Mouse (Mus musculus) hindbrain, postnatal 0 days (tissue): ENCODE data around the gene Dpm1. TPM values are rescaled to one million over a fixed set of nuclear protein-coding genes. Genes with fewer than 3 reads are reported as not detected.

Experiments
- ATAC-seq: fragments of 200-750 bp; cut with Nextera tagmentation; 2 replicates; pipeline ENCODE4 v1.8.0; 2017; ENCODE audit warnings: mild to moderate bottlenecking, moderate TSS enrichment, moderate library complexity
- DNase-seq: peaks from one replicate; pipeline ENCODE4 v3.0.0-alpha.2; 2015; ENCODE audit warnings: low spot score
- H3K27ac ChIP-seq: fragments of 300-500 bp; sonication (generic); 2 replicates; pipeline ENCODE4 v1.5.1; 2014; ENCODE audit warnings: mild to moderate bottlenecking
- H3K27me3 ChIP-seq: fragments of 300-500 bp; sonication (generic); 2 replicates; pipeline ENCODE4 v1.6.1; 2014; ENCODE audit warnings: low read length, mixed read lengths; ENCODE audit not compliant: insufficient read depth
- H3K36me3 ChIP-seq: fragments of 300-500 bp; sonication (generic); 2 replicates; pipeline ENCODE4 v1.6.1; 2014; ENCODE audit warnings: low read length, mixed read lengths; ENCODE audit not compliant: insufficient read depth
- H3K4me1 ChIP-seq: fragments of 300-500 bp; sonication (generic); 2 replicates; pipeline ENCODE4 v1.6.1; 2014; ENCODE audit warnings: antibody characterized with exemption, low read length, mixed read lengths; ENCODE audit not compliant: insufficient read depth
- H3K4me2 ChIP-seq: fragments of 300-500 bp; sonication (generic); 2 replicates; pipeline ENCODE4 v1.6.1; 2014; ENCODE audit warnings: low read depth, mild to moderate bottlenecking, low read length, moderate library complexity, mixed read lengths
- H3K4me3 ChIP-seq: fragments of 300-500 bp; sonication (generic); 2 replicates; pipeline ENCODE4 v1.5.1; 2014; ENCODE audit warnings: low read length
- H3K9ac ChIP-seq: fragments of 300-500 bp; sonication (generic); replicated peaks from 2 replicates; pipeline ENCODE4 v1.6.1; 2014; ENCODE audit warnings: mild to moderate bottlenecking, low read length, moderate library complexity, mixed read lengths
- H3K9me3 ChIP-seq: fragments of 300-500 bp; sonication (generic); 2 replicates; pipeline ENCODE4 v1.6.1; 2016; ENCODE audit warnings: low read length, mixed read lengths
- CTCF ChIP-seq: IDR thresholded peaks from 2 replicates; pipeline ENCODE4 v1.5.1; 2016; ENCODE audit warnings: antibody characterized with exemption, control low read depth, low read depth
- WGBS: fragments of 180-500 bp; shearing (Covaris S2); extraction: QIAGEN DNeasy Blood & Tissue Kit; methylation state at CpG from one replicate; pipeline ENCODE4 v1.1.7; 2014; 5-methylcytosine and 5-hydroxymethylcytosine counted together
- polyA plus RNA-seq: library from polyadenylated mRNA; unstranded; fragments of >200 nt; fragmentation: Nextera tagmentation; extraction: Ambion mirVana; gene quantifications from 2 replicates; pipeline ENCODE4 v1.2.1, GENCODE M21; 2015
- total RNA-seq: library from RNA; depleted of rRNA; stranded (reverse); fragments of >200 nt; gene quantifications from 2 replicates; pipeline ENCODE4 v1.2.3, GENCODE M21; 2014; rRNA removed

Gene Dpm1
- total RNA-seq (82.9 and 200 TPM in 2 replicates), polyA plus RNA-seq (99.2 and 104 TPM in 2 replicates)

- under 1% methylated on average over 70 of the region's 73 CpGs for WGBS
- Histone ChIP-seq H3K27ac (peak within 1 kb of the TSS; percentile 98), H3K9ac (peak within 1 kb of the TSS; percentile 98), H3K4me2 (peak within 1 kb of the TSS; percentile 95), H3K9me3 (no peaks in the 10 kb centered on the region), H3K36me3 (peaks cover 12% of the 10 kb centered on the region; the same call in 1 of the 2 replicates), H3K4me3 (peak within 1 kb of the TSS; percentile 100), H3K4me1 (peaks cover 23% of the 10 kb centered on the region), H3K27me3 (no peaks in the 10 kb centered on the region)
- no peak for TF ChIP-seq CTCF
- ATAC-seq = peak; percentile 92
- DNase-seq = peak; percentile 93
Measured at GRCm38 (mm10) chr2:168230026-168230728, at the start of gene Dpm1, which contains the start of the genes Gm20716 and Mocs3. TSS of gene Dpm1 (minus strand) at chr2:168230591. TSS of gene Gm20716 (minus strand) at chr2:168230364. TSS of gene Mocs3 (plus strand) at chr2:168230622.

DNA sequence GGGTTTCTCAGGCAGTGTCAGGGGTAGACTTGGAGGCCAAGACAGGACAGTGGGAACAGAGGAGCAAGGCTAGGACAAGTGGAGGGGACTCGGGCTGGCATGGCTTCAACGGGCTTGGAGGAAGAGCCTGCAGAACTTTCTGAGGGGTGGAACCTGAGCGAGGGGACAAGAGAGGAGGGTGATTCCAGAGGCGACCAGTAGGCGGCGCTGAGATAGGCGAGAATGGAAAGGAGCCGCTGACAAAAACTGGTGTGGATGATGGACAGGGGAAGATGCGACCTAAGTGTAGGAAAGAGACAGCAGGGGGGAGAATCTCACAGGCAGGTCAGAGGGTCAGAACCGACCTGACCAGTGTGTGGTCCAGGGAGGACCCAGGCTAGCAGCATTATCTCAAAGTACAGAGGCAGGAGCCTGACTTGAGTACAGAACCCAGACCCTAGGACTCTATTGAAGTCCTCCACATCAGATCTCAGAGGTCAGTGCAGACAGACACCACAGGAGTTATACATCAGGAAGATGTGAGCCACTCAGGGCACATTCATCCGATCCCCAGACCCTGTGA is 44.1 kb upstream of the Dpm1 start:
- H3K4me3 ChIP-seq = no peak overlapping the region
- TF ChIP-seq CTCF = peak; percentile 91
- H3K36me3 ChIP-seq = no peaks in the 10 kb centered on the region
- ATAC-seq = no peak
- H3K4me1 ChIP-seq = no peaks in the 10 kb centered on the region
- H3K27me3 ChIP-seq = peaks cover 3% of the 10 kb centered on the region; the same call in 1 of the 2 replicates
- peak; percentile 73 for DNase-seq
- H3K9ac ChIP-seq = no peak overlapping the region
- no peak overlapping the region for H3K4me2 ChIP-seq
- H3K9me3 ChIP-seq = no peaks in the 10 kb centered on the region
- WGBS = 10% methylated on average over 11 of the region's 11 CpGs
- no peak overlapping the region for H3K27ac ChIP-seq

GRCm38 (mm10) chr2:168273387-168273786 is 43.0 kb upstream of the Dpm1 start:
- H3K4me2 ChIP-seq = no peak overlapping the region
- no peak overlapping the region for H3K27ac ChIP-seq
- ATAC-seq (no peak), DNase-seq (no peak)
- no peaks in the 10 kb centered on the region for H3K9me3 ChIP-seq
- H3K4me1 ChIP-seq = no peaks in the 10 kb centered on the region
- no peak overlapping the region for H3K4me3 ChIP-seq
- TF ChIP-seq CTCF = no peak
- H3K27me3 ChIP-seq = peaks cover 3% of the 10 kb centered on the region; the same call in 1 of the 2 replicates
- H3K36me3 ChIP-seq = no peaks in the 10 kb centered on the region
- WGBS = 56% methylated on average over 9 of the region's 9 CpGs
- no peak overlapping the region for H3K9ac ChIP-seq

DNA sequence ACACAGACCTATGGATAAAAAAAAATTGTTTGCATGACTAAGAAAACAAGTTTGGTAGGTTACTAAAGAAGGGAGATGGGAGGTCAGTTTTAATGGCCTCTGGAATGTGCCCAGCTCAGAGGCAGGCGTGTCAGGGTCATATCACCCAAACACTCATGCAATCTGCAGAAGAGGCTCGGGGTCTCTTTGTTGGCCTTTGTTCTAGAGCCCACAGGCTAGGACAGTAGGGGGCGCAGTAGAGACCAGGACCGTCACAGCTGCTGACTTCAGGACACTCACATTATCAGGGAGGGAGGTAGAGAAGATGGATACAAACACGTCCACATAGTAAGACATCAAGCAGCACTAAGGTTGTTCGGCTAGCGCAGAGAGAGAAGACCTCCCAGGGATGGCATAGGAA is 37.6 kb upstream of the Dpm1 start:
- peak; percentile 61 for TF ChIP-seq CTCF
- no peak for ATAC-seq
- no peak overlapping the region for H3K4me2 ChIP-seq
- H3K27me3 ChIP-seq = no peaks in the 10 kb centered on the region
- H3K36me3 ChIP-seq = no peaks in the 10 kb centered on the region
- no peak overlapping the region for H3K27ac ChIP-seq
- no peaks in the 10 kb centered on the region for H3K9me3 ChIP-seq
- H3K4me1 ChIP-seq = no peaks in the 10 kb centered on the region
- 50% methylated on average over 7 of the region's 7 CpGs for WGBS
- H3K9ac ChIP-seq = no peak overlapping the region
- DNase-seq = no peak
- H3K4me3 ChIP-seq = no peak overlapping the region

DNA sequence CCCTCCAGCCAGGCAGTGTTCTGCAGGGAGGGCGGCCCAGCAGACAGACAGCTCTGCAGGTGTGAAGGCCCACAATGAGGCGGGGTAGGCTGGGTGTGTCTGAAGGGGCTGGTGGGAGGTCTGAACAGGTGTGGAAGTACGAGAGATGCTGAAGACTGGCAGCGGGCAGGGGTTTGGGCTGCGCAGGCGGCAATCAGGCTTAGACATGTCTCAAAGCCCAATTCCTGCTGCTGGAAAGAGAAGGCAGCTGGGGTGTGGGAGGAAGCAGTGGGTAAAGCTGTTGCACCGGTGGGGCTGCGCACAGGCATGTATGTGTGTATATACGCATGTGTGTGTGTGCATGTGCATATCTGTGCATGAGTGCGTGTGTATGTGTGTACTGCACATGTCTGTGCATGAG is 30.5 kb upstream of the Dpm1 start:
- Histone ChIP-seq H3K4me3 (no peak overlapping the region), H3K27ac (no peak overlapping the region), H3K27me3 (no peaks in the 10 kb centered on the region), H3K4me1 (no peaks in the 10 kb centered on the region), H3K36me3 (no peaks in the 10 kb centered on the region), H3K4me2 (no peak overlapping the region), H3K9ac (no peak overlapping the region), H3K9me3 (no peaks in the 10 kb centered on the region)
- DNase-seq (no peak), ATAC-seq (no peak)
- WGBS = 93% methylated on average over 10 of the region's 10 CpGs
- TF ChIP-seq CTCF = no peak

- TF ChIP-seq CTCF = no peak
- 93% methylated on average over 3 of the region's 3 CpGs for WGBS
- H3K27ac ChIP-seq = no peak overlapping the region
- H3K9me3 ChIP-seq = no peaks in the 10 kb centered on the region
- ATAC-seq = no peak
- H3K4me1 ChIP-seq = no peaks in the 10 kb centered on the region
- H3K36me3 ChIP-seq = no peaks in the 10 kb centered on the region
- no peak for DNase-seq
- H3K27me3 ChIP-seq = no peaks in the 10 kb centered on the region
- H3K4me3 ChIP-seq = no peak overlapping the region
- H3K9ac ChIP-seq = no peak overlapping the region
- H3K4me2 ChIP-seq = no peak overlapping the region
Measured at GRCm38 (mm10) chr2:168260124-168260523, 29.7 kb upstream of the Dpm1 start.

DNA sequence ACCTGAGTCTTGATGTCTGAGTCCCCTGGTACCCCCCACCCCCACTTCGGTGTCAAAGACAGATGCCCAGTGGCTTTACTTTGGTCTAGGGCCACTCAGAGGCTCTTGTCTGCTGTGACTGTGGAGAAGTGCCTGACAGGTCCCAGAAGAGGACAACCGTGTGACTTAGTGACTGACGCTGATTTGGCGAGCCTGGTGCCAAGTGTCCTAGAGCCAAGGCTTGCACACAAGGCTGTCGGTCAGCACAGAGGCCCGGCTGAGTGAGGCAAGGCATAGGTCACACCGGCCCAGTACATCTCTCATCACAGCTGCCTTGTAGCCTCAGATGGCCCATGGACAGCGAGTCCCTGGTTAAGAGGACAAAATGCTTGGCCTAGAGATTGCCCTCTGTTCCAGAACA is 28.7 kb upstream of the Dpm1 start:
- H3K27me3 ChIP-seq = no peaks in the 10 kb centered on the region
- ATAC-seq (no peak), DNase-seq (no peak)
- 71% methylated on average over 8 of the region's 8 CpGs for WGBS
- H3K9me3 ChIP-seq = no peaks in the 10 kb centered on the region
- no peak overlapping the region for H3K4me3 ChIP-seq
- no peak overlapping the region for H3K9ac ChIP-seq
- no peaks in the 10 kb centered on the region for H3K36me3 ChIP-seq
- no peak overlapping the region for H3K27ac ChIP-seq
- no peak overlapping the region for H3K4me2 ChIP-seq
- TF ChIP-seq CTCF = no peak
- no peaks in the 10 kb centered on the region for H3K4me1 ChIP-seq
